Mouse (Mus musculus): ENCODE results near the gene Calm1. TPM values are rescaled to one million over a fixed set of nuclear protein-coding genes. Genes with fewer than 3 reads are reported as not detected.
"Not testable (repeated sequence)": the region's sequence is repeated elsewhere in the genome, so short reads cannot be mapped to it uniquely, and the experiment has no call there.

Calm1 gene
- polyA plus RNA-seq, 1 experiment from 2014 or later, result 432 TPM

DNA sequence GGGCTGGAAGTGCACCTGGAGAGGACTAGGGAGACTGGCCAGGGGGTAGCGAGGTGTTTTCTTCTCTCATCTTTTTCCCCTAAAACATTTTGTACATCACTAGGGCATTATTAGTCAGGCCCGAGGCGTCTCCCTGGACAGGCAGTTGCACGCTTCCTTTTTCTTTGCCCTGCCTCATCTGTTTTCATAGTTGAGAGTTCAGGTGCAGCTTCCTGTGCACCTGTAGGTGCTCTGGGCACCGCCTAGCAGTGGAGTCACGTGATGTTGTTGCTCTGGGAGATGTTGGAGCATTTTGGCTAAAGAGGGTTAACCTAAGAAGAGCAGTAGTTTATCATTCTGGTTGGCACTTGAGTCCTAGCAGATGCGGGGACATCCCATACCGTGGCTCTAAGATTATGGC is 5.9 kb downstream of the Calm1 start:
- WGBS (ENCODE audit: missing documents), result 92% methylated on average over 8 of the region's 8 CpGs

DNA sequence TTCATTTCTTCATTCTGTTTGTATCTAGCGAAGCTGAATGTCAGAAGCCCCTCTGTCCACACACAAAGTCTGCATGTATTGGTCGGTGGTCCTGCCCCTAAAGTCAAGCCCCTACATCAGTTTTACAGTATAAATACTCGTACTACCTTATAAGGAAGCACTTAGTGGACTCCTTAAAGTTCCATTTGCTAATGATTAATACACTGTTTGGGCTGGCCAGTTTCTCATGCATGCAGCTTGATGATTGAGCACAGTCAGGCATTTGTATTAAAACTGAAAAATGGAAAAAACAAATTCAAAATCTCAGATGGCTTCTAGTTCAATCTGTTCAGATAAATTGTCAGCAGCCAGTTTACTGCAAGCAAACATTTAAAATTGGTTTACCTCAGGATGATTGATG is 7.3 kb downstream of the Calm1 start:
- Histone ChIP-seq H3K4me3 (ENCODE audit: inconsistent target) (no peak overlapping the region), H3K79me2 (ENCODE audit: inconsistent target) (peaks cover 43% of the 10 kb centered on the region), H3K36me3 (ENCODE audit: inconsistent target) (peaks cover 64% of the 10 kb centered on the region), H3K27ac (no peak overlapping the region)
- WGBS (ENCODE audit: missing documents), result 100% methylated on average over 3 of the region's 3 CpGs

More for the DNA sequence above, 5.9 kb downstream of the Calm1 start:
- Histone ChIP-seq H3K27ac (no peak overlapping the region), H3K4me3 (ENCODE audit: inconsistent target) (no peak overlapping the region), H3K36me3 (ENCODE audit: inconsistent target) (peaks cover 64% of the 10 kb centered on the region), H3K79me2 (ENCODE audit: inconsistent target) (peaks cover 56% of the 10 kb centered on the region)

DNA sequence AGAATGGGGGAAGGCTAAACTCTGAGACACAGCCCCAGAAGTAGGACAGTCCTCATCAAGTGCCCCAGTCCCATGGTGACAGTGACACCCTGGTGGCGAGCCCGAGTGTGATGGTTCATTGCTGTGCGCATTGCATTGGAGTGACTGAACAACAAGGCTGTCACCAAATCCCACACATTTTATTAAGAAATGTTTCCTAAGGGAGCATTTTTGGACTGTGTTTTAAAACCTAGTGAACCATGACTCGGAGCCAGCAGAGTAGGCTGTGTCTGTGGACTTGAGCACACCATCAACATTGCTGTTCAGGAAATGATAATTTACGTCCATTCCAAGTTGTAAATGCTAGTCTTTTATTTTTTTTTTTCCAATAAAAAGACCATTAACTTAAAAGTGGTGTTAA is 7.7 kb downstream of the Calm1 start:
- peaks cover 39% of the 10 kb centered on the region for H3K79me2 ChIP-seq (ENCODE audit: inconsistent target)
- H3K4me3 ChIP-seq (ENCODE audit: inconsistent target), result no peak overlapping the region
- 94% methylated on average over 5 of the region's 5 CpGs for WGBS (ENCODE audit: missing documents)
- no peak overlapping the region for H3K27ac ChIP-seq
- peaks cover 64% of the 10 kb centered on the region for H3K36me3 ChIP-seq (ENCODE audit: inconsistent target)

DNA sequence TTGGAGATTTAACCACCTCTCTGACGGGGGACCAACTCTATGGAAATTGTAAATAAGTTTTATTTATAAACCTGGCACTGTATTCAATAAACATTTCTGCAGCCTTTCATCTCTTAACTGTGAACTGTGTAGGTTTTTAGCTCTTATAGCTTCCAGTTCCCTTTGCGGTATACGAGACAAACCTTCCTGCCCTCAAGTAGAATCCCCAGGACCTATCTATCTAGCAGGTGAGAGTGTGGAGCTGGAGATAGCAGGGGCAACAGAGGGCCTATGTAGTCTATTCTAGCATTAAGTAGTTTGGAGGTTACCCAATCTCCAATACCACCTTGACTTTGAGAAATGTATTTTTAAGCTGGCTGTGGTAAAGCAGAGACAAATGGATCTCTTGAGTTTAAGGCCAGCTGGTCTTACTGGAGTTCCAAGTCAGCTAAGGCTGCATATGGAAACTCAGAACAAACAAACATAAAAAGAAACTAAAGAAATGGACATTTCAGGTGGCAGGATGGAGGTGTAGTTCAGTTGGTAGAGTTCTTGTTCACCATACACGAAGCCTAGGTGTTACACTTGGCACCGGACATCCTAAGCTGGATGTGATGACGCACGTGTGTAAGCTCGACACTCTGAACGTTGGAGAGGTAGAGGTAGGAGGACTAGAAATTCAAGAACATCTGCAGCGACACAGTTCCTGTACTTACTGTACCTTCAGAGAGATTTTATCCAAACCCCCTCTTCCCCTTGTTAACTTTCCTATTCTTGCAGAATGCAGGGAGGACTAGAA is 10.7 kb downstream of the Calm1 start:
- no peak overlapping the region for H3K4me3 ChIP-seq (ENCODE audit: inconsistent target)
- H3K79me2 ChIP-seq (ENCODE audit: inconsistent target), result peaks cover 9% of the 10 kb centered on the region
- H3K27ac ChIP-seq, result no peak overlapping the region
- peaks cover 37% of the 10 kb centered on the region for H3K36me3 ChIP-seq (ENCODE audit: inconsistent target)
- WGBS (ENCODE audit: missing documents), result 90% methylated on average over 10 of the region's 10 CpGs

DNA sequence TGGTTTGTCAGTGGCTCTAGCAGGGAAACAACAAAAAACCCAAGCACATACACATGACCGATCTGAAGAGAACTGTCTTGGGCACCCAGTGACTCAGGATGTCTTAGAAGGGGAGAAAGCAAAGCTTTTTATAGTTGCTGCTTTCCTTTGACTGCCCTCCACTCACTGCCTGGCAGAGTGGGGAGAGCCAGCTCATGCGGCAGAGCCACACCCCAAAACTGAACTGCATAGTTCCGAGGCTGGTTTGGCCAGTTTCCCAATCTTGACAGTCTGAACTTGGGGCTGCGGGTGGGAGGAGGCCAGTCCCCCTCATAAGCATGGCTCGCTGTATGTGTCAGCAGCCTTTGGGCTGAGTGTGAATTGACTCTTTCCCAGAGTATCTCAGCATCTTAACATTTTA is 11.7 kb downstream of the Calm1 start:
- Histone ChIP-seq H3K27ac (no peak overlapping the region), H3K79me2 (ENCODE audit: inconsistent target) (no peaks in the 10 kb centered on the region), H3K4me3 (ENCODE audit: inconsistent target) (no peak overlapping the region), H3K36me3 (ENCODE audit: inconsistent target) (peaks cover 27% of the 10 kb centered on the region)
- WGBS (ENCODE audit: missing documents), result 3% methylated on average over 5 of the region's 5 CpGs

DNA sequence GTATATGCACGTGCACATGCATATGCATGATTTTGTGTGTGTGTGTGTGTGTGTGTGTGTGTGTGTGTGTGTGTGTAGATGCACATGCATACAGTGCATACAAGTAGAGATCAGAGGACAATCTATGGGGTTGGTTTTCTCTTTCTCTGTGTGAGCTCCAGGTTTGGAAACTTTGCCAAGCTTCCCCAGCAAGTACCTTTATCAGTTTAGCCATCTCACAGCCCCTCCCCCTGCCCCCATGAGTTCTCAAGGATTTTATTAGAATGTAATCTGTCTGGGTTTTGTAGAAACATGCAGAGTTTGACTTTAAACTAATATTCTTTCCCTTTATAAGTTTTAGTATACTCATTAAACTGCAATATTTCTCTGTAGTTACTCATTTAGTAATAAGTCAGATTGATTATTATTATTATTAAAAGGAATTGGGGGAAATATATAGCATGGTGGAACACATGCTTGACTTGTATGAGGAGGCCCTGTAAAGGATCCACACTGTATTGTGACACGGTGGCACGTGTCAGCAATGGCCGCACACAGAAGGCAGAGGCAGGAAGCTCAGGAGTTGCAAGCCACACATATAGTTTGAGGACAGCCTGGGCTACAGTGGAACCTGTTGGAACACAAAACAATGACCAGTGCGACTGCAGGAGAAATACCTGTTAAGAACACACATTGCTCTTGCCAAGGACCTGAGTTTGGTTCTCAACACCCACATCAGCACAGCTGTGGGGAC is 12.4 kb downstream of the Calm1 start:
- H3K36me3 ChIP-seq (ENCODE audit: inconsistent target), result peaks cover 20% of the 10 kb centered on the region
- H3K4me3 ChIP-seq (ENCODE audit: inconsistent target), result no peak overlapping the region
- no peak overlapping the region for H3K27ac ChIP-seq
- no peaks in the 10 kb centered on the region for H3K79me2 ChIP-seq (ENCODE audit: inconsistent target)
- 43% methylated on average over 5 of the region's 5 CpGs for WGBS (ENCODE audit: missing documents)

DNA sequence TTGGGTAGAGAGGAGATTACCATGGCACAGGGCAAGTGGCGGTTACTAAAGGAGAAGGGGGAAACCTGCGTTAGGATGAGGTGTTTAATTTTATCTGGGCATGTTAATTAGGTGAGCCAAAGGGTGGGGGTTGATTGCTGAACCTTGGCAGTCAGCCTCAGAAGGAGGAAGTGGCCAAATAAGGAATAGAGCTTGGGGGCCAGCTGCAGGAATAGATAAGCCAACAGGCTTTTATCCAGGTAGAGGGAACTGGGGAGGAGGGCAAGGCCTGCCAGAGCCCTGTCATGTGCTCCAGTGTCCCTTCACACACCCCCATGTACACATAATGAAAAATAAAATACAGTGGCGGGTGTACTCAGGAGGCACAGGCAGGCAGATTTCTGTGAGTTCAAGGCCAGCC is 13.2 kb downstream of the Calm1 start:
- 29% methylated on average over 3 of the region's 3 CpGs for WGBS (ENCODE audit: missing documents)
- Histone ChIP-seq H3K4me3 (ENCODE audit: inconsistent target) (no peak overlapping the region), H3K36me3 (ENCODE audit: inconsistent target) (peaks cover 12% of the 10 kb centered on the region), H3K79me2 (ENCODE audit: inconsistent target) (no peaks in the 10 kb centered on the region), H3K27ac (no peak overlapping the region)

DNA sequence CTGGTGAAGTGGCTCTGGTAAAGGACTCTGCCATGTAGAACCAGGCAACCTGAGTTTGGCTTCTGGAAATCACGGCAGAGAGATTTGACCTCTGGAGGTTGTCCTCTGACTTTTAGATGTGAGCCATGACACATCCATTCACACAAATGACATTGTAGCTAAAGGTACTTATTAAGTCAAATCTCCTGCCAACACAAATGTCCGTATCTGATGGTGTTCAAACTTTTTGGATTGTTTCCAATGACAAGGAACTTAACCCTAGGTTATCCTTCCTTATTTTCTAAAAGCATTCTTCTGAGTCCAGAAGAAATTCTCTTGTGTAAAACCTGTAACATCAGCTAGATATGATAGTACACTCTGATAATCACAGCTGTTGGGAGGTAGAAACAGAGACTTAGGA is 13.9 kb downstream of the Calm1 start:
- Histone ChIP-seq H3K4me3 (ENCODE audit: inconsistent target) (no peak overlapping the region), H3K79me2 (ENCODE audit: inconsistent target) (no peaks in the 10 kb centered on the region)
- 72% methylated on average over 2 of the region's 2 CpGs for WGBS (ENCODE audit: missing documents)

DNA sequence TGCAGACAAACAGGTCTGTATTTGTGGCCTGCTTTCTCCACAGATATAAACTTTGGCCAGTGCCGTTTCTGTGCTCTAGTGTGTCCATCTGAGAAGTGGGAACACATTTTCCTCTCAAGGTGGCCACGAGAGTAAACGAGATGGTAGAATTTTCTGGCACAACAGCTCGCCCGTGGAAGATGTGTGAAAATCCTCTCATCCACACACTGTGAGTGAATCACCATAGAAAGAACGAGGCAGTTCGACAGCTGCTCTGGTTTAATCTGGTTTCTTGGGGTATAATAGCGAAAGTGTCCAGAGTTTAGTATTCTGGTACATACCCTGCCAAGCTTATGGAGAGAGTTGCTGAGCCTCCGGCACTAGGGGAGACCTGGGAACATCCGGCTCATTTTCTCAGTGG is 14.9 kb downstream of the Calm1 start:
- Histone ChIP-seq H3K4me3 (ENCODE audit: inconsistent target) (no peak overlapping the region), H3K27ac (no peak overlapping the region), H3K36me3 (ENCODE audit: inconsistent target) (no peaks in the 10 kb centered on the region), H3K79me2 (ENCODE audit: inconsistent target) (no peaks in the 10 kb centered on the region)
- 99% methylated on average over 10 of the region's 10 CpGs for WGBS (ENCODE audit: missing documents)

More for the DNA sequence above, 13.9 kb downstream of the Calm1 start:
- Histone ChIP-seq H3K27ac (no peak overlapping the region), H3K36me3 (ENCODE audit: inconsistent target) (peaks cover 5% of the 10 kb centered on the region; the same call in 1 of the 2 replicates)

DNA sequence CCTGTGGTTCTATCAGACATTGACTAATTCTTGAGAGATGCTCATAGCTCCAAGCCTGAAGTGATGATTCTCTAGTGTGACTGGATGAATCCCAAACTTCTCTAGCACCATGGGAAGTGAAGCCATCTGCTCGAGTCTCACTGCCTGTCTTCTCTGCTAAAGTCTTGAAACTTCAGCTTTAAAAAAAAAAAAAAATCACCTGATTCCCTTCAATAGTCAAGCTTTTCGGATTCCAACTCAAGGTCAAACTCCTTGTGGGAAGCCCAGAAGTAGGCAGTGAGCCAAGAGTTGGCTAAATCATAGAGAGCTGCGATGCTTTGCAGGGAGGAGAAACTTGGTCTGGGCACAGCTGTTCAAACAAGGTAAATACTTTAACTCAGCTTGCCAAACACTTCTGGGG is 15.5 kb downstream of the Calm1 start:
- Histone ChIP-seq H3K27ac (no peak overlapping the region), H3K79me2 (ENCODE audit: inconsistent target) (no peaks in the 10 kb centered on the region), H3K36me3 (ENCODE audit: inconsistent target) (no peaks in the 10 kb centered on the region), H3K4me3 (ENCODE audit: inconsistent target) (no peak overlapping the region)
- WGBS (ENCODE audit: missing documents), result 87% methylated on average over 3 of the region's 3 CpGs

DNA sequence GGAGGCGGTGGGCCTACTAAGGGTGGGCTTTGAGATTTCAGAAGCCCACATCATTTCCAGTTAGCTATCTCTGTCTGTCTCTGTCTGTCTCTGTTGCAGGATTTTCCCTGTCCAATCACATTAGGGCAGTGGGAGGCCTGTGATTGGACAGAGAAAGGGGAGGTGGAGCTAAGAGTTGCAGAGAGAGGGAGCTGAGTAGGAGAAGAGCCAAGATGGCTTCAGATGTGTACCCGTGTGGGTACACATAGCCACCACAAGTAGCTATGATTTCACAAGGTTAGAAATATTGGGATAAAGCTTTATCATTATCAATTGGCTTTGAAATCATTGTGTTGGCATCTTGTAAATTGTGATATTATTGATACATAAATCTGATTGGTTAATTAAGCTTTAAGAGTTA is 17.9 kb downstream of the Calm1 start:
- not testable (repeated sequence) for H3K27ac ChIP-seq; H3K4me3 ChIP-seq (ENCODE audit: inconsistent target); H3K36me3 ChIP-seq (ENCODE audit: inconsistent target); H3K79me2 ChIP-seq (ENCODE audit: inconsistent target)
- 83% methylated on average over 2 of the region's 2 CpGs for WGBS (ENCODE audit: missing documents)

DNA sequence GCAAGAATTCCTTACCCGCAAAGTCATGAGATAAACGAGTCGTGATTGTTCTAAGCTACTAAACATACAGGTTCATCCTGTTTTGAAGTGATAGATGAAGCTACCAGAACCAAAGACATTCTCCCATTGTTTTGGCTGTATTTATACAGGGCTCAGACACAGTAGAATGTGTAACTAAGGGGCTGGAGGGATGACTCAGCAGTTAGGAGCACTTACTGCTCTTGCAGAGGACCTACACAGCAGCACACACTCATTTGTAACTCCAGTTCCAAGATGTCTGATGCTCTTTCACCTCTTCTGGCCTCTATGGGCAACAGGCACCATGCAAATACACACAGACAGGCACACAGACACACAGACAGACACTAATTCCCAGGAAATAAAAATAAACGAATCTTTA is 20.8 kb downstream of the Calm1 start:
- Histone ChIP-seq H3K4me3 (ENCODE audit: inconsistent target) (no peak overlapping the region), H3K27ac (no peak overlapping the region), H3K36me3 (ENCODE audit: inconsistent target) (no peaks in the 10 kb centered on the region), H3K79me2 (ENCODE audit: inconsistent target) (no peaks in the 10 kb centered on the region)
- 73% methylated on average over 4 of the region's 4 CpGs for WGBS (ENCODE audit: missing documents)

DNA sequence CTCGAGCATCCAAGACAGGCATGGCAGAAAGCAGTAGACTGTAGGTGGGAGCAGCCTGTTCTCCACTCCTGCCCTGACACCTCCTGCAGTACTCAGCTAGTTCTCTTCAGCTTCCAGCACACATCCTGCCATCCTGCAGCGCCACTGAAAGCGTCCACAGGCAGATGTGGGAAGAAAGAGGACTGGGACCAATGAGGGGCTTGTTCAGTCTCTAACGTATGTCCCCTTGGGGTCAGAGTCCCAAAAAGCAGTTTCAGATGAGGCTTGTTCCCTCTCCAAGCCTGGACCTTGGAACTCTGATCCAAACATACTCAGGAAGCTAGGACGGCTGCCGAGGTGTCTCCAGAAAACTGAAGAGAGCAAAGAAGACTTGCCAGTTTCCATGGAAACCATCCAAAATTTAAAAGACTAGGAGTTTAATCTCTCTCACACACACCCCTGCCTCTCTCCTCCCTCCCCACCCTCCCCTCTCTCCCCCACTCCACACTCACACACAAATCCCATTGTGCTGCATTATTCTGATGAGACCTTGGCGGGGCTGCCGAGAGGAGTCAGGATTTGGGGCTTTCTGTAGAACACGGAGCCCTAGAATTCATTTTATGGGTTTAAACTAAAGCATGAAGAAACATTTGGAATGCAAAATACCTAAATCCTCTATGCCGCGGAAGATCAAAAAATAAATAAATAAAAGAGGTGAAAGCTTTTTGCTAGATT is 22.5 kb downstream of the Calm1 start:
- WGBS (ENCODE audit: missing documents), result 81% methylated on average over 11 of the region's 11 CpGs

DNA sequence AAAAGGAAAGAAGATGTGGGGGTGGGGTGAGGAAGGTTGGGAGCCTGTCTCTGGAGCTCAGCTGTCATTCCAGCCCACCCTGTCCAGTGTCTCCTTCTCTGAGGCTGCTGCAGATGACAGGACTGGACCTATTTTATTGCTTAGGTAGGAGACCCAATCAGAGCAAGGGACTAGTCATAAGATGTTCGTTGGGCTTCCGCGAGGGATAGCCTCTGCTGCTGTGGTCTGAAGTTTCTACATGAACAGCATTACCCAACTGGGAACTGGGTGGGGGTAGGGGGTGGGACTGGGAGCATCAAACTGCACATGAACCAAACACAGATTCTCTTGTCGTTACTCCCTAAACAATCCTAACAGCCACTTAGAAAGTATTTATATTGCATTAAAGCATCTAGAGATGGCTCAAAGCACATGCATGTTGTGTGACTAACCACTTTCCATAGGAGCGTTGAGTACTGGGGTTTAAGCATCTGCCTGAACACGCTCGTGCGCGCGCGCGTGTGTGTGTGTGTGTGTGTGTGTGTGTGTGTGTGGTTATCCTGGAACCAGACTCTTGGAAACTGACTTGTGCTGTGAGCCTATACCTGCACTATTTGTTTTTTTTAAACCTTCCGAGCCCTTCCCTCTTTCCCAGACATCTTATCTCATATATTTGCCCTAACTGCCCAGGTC is 23.2 kb downstream of the Calm1 start:
- no peak overlapping the region for H3K4me3 ChIP-seq (ENCODE audit: inconsistent target)
- H3K27ac ChIP-seq, result no peak overlapping the region
- no peaks in the 10 kb centered on the region for H3K36me3 ChIP-seq (ENCODE audit: inconsistent target)
- 93% methylated on average over 8 of the region's 13 CpGs for WGBS (ENCODE audit: missing documents)
- H3K79me2 ChIP-seq (ENCODE audit: inconsistent target), result no peaks in the 10 kb centered on the region

More for the DNA sequence above, 22.5 kb downstream of the Calm1 start:
- H3K79me2 ChIP-seq (ENCODE audit: inconsistent target), result no peaks in the 10 kb centered on the region
- no peak overlapping the region for H3K4me3 ChIP-seq (ENCODE audit: inconsistent target)
- H3K27ac ChIP-seq, result no peak overlapping the region
- H3K36me3 ChIP-seq (ENCODE audit: inconsistent target), result no peaks in the 10 kb centered on the region
